Mouse (Mus musculus) forebrain, embryonic 13.5 days (tissue): Measurements from ENCODE around the gene Zdhhc6. TPM values are rescaled to one million over a fixed set of nuclear protein-coding genes. Genes with fewer than 3 reads are reported as not detected.

Experiments used
- ATAC-seq: fragments of 200-750 bp; cut with Nextera tagmentation; 2 replicates; pipeline ENCODE4 v1.8.0; 2017
- H3K27ac ChIP-seq: fragments of 300-500 bp; sonication (generic); 2 replicates; pipeline ENCODE4 v1.5.1; 2015; ENCODE audit warnings: inconsistent platforms, mild to moderate bottlenecking, moderate library complexity
- H3K27me3 ChIP-seq: fragments of 300-500 bp; sonication (generic); 2 replicates; pipeline ENCODE4 v1.6.1; 2015; ENCODE audit warnings: mild to moderate bottlenecking, inconsistent platforms
- H3K36me3 ChIP-seq: fragments of 300-500 bp; sonication (generic); 2 replicates; pipeline ENCODE4 v1.6.1; 2015; ENCODE audit warnings: mild to moderate bottlenecking, inconsistent platforms; ENCODE audit not compliant: poor library complexity, severe bottlenecking
- H3K4me1 ChIP-seq: fragments of 300-500 bp; sonication (generic); 2 replicates; pipeline ENCODE4 v1.6.1; 2015; ENCODE audit warnings: inconsistent platforms
- H3K4me2 ChIP-seq: fragments of 300-500 bp; sonication (generic); 2 replicates; pipeline ENCODE4 v1.6.1; 2015; ENCODE audit warnings: inconsistent platforms, mild to moderate bottlenecking, moderate library complexity
- H3K4me3 ChIP-seq: fragments of 300-500 bp; sonication (generic); 2 replicates; pipeline ENCODE4 v1.5.1; 2015; ENCODE audit warnings: mild to moderate bottlenecking, inconsistent platforms
- H3K9ac ChIP-seq: fragments of 300-500 bp; sonication (generic); 2 replicates; pipeline ENCODE4 v1.6.1; 2015; ENCODE audit warnings: mild to moderate bottlenecking, inconsistent platforms
- H3K9me3 ChIP-seq: fragments of 300-500 bp; sonication (generic); replicated peaks from 2 replicates; pipeline ENCODE4 v1.6.1; 2016; ENCODE audit warnings: inconsistent platforms
- WGBS: fragments of 180-500 bp; shearing (Covaris S2); methylation state at CpG from one replicate; pipeline ENCODE4 v1.1.7; 2015; 5-methylcytosine and 5-hydroxymethylcytosine counted together
- polyA plus RNA-seq: library from polyadenylated mRNA; unstranded; fragments of >200 nt; fragmentation: Nextera tagmentation; extraction: Ambion mirVana; gene quantifications from 2 replicates; pipeline ENCODE4 v1.2.1, GENCODE M21; 2015

Gene Zdhhc6
- polyA plus RNA-seq, 1 experiment from 2014 or later: 74.9 TPM

GRCm38 (mm10) chr19:55332641-55333268 is 16.9 kb upstream of the Zdhhc6 start:
- H3K4me2 ChIP-seq: no peak overlapping the region
- H3K9me3 ChIP-seq: no peaks in the 10 kb centered on the region
- H3K4me1 ChIP-seq: peaks cover 6% of the 10 kb centered on the region; the same call in 1 of the 2 replicates
- no peak overlapping the region for H3K4me3 ChIP-seq
- no peak overlapping the region for H3K27ac ChIP-seq
- peak; percentile 78 for ATAC-seq
- no peak overlapping the region for H3K9ac ChIP-seq
- WGBS: 94% methylated on average over 8 of the region's 8 CpGs
- no peaks in the 10 kb centered on the region for H3K27me3 ChIP-seq
- H3K36me3 ChIP-seq: peaks cover 22% of the 10 kb centered on the region

GRCm38 (mm10) chr19:55331776-55332175 is 15.9 kb upstream of the Zdhhc6 start:
- Histone ChIP-seq H3K4me2 (no peak overlapping the region), H3K4me3 (no peak overlapping the region), H3K36me3 (peaks cover 22% of the 10 kb centered on the region), H3K27me3 (no peaks in the 10 kb centered on the region), H3K9ac (no peak overlapping the region), H3K27ac (no peak overlapping the region), H3K9me3 (no peaks in the 10 kb centered on the region), H3K4me1 (peaks cover 3% of the 10 kb centered on the region; the same call in 1 of the 2 replicates)
- 92% methylated on average over 5 of the region's 5 CpGs for WGBS
- ATAC-seq: no peak

GRCm38 (mm10) chr19:55327510-55327909 is 11.7 kb upstream of the Zdhhc6 start:
- Histone ChIP-seq H3K9me3 (no peaks in the 10 kb centered on the region), H3K27me3 (no peaks in the 10 kb centered on the region), H3K9ac (no peak overlapping the region), H3K4me2 (no peak overlapping the region), H3K36me3 (peaks cover 37% of the 10 kb centered on the region), H3K27ac (no peak overlapping the region), H3K4me1 (no peaks in the 10 kb centered on the region), H3K4me3 (no peak overlapping the region)
- ATAC-seq: no peak
- WGBS: 89% methylated on average over 4 of the region's 4 CpGs

GRCm38 (mm10) chr19:55322604-55323003 is 6.8 kb upstream of the Zdhhc6 start:
- 97% methylated on average over 8 of the region's 8 CpGs for WGBS
- no peak for ATAC-seq
- no peak overlapping the region for H3K4me3 ChIP-seq

GRCm38 (mm10) chr19:55319521-55319920 is 3.7 kb upstream of the Zdhhc6 start:
- H3K9ac ChIP-seq: no peak overlapping the region
- no peaks in the 10 kb centered on the region for H3K9me3 ChIP-seq
- no peak for ATAC-seq
- no peak overlapping the region for H3K4me3 ChIP-seq
- no peak overlapping the region for H3K27ac ChIP-seq
- peaks cover 18% of the 10 kb centered on the region for H3K36me3 ChIP-seq
- no peaks in the 10 kb centered on the region for H3K27me3 ChIP-seq
- 70% methylated on average over 5 of the region's 5 CpGs for WGBS
- no peak overlapping the region for H3K4me2 ChIP-seq
- H3K4me1 ChIP-seq: peaks cover 27% of the 10 kb centered on the region

More at GRCm38 (mm10) chr19:55322604-55323003, 6.8 kb upstream of the Zdhhc6 start:
- peaks cover 18% of the 10 kb centered on the region for H3K36me3 ChIP-seq
- H3K27me3 ChIP-seq: no peaks in the 10 kb centered on the region
- 0 out of 2 replicates have a peak, but pooled peaks cover 8% of the 10 kb centered on the region for H3K4me1 ChIP-seq
- no peak overlapping the region for H3K9ac ChIP-seq
- no peak overlapping the region for H3K4me2 ChIP-seq
- H3K27ac ChIP-seq: no peak overlapping the region
- no peaks in the 10 kb centered on the region for H3K9me3 ChIP-seq

- H3K4me3 ChIP-seq: no peak overlapping the region
- no peak overlapping the region for H3K27ac ChIP-seq
- WGBS: 80% methylated on average over 3 of the region's 3 CpGs
- peaks cover 31% of the 10 kb centered on the region for H3K4me1 ChIP-seq
- no peak overlapping the region for H3K9ac ChIP-seq
- no peak overlapping the region for H3K4me2 ChIP-seq
- H3K9me3 ChIP-seq: no peaks in the 10 kb centered on the region
- no peak for ATAC-seq
- peaks cover 18% of the 10 kb centered on the region for H3K36me3 ChIP-seq
- no peaks in the 10 kb centered on the region for H3K27me3 ChIP-seq
Measured at GRCm38 (mm10) chr19:55319036-55319435, 3.2 kb upstream of the Zdhhc6 start.

- H3K9ac ChIP-seq: peak overlapping the region; percentile 85; the same call in 1 of the 2 replicates
Measured at GRCm38 (mm10) chr19:55316901-55317300, 1.1 kb upstream of the Zdhhc6 start.

GRCm38 (mm10) chr19:55316109-55316714 is 380 bp upstream of the Zdhhc6 start, which contains the start of gene Vti1a:
Gene Vti1a (plus strand): TSS chr19:55316295.
- ATAC-seq: peak; percentile 94
- Histone ChIP-seq H3K4me1 (peaks cover 47% of the 10 kb centered on the region), H3K36me3 (peaks cover 8% of the 10 kb centered on the region), H3K9me3 (no peaks in the 10 kb centered on the region), H3K27me3 (no peaks in the 10 kb centered on the region), H3K27ac (peak within 1 kb of the TSS; percentile 68; the same call in 1 of the 2 replicates), H3K4me2 (peak within 1 kb of the TSS; percentile 89), H3K4me3 (peak within 1 kb of the TSS; percentile 87), H3K9ac (peak within 1 kb of the TSS; percentile 85)
- under 1% methylated on average over 48 of the region's 48 CpGs for WGBS

More at GRCm38 (mm10) chr19:55316901-55317300, 1.1 kb upstream of the Zdhhc6 start:
- no peaks in the 10 kb centered on the region for H3K27me3 ChIP-seq
- peaks cover 47% of the 10 kb centered on the region for H3K4me1 ChIP-seq
- H3K4me3 ChIP-seq: peak overlapping the region; percentile 87
- peak overlapping the region; percentile 89 for H3K4me2 ChIP-seq
- ATAC-seq: no peak
- peaks cover 3% of the 10 kb centered on the region; the same call in 1 of the 2 replicates for H3K36me3 ChIP-seq
- WGBS: 60% methylated on average over 10 of the region's 10 CpGs
- no peaks in the 10 kb centered on the region for H3K9me3 ChIP-seq
- H3K27ac ChIP-seq: no peak overlapping the region

GRCm38 (mm10) chr19:55313649-55314048 is 2.2 kb downstream of the Zdhhc6 start:
- WGBS: 87% methylated on average over 2 of the region's 2 CpGs
- Histone ChIP-seq H3K9ac (no peak overlapping the region), H3K4me2 (0 out of 2 replicates have a peak overlapping the region, but pooled peaks have one; percentile 0), H3K27ac (no peak overlapping the region), H3K4me1 (peaks cover 42% of the 10 kb centered on the region), H3K27me3 (no peaks in the 10 kb centered on the region), H3K4me3 (no peak overlapping the region), H3K9me3 (no peaks in the 10 kb centered on the region), H3K36me3 (peaks cover 32% of the 10 kb centered on the region)
- ATAC-seq: no peak

- Histone ChIP-seq H3K4me2 (no peak overlapping the region), H3K4me3 (no peak overlapping the region), H3K9ac (no peak overlapping the region), H3K27ac (no peak overlapping the region), H3K36me3 (peaks cover 43% of the 10 kb centered on the region), H3K9me3 (no peaks in the 10 kb centered on the region), H3K27me3 (no peaks in the 10 kb centered on the region), H3K4me1 (peaks cover 33% of the 10 kb centered on the region)
- ATAC-seq: no peak
- 91% methylated on average over 8 of the region's 8 CpGs for WGBS
Measured at GRCm38 (mm10) chr19:55311874-55312273, 4.0 kb downstream of the Zdhhc6 start.

GRCm38 (mm10) chr19:55305024-55305423 is 10.8 kb downstream of the Zdhhc6 start:
- peaks cover 77% of the 10 kb centered on the region for H3K36me3 ChIP-seq
- H3K4me1 ChIP-seq: no peaks in the 10 kb centered on the region
- no peak overlapping the region for H3K4me3 ChIP-seq
- no peak overlapping the region for H3K9ac ChIP-seq
- H3K27me3 ChIP-seq: no peaks in the 10 kb centered on the region
- H3K4me2 ChIP-seq: no peak overlapping the region
- no peak overlapping the region for H3K27ac ChIP-seq
- H3K9me3 ChIP-seq: no peaks in the 10 kb centered on the region
- no peak for ATAC-seq

- 98% methylated on average over 3 of the region's 3 CpGs for WGBS
- H3K4me3 ChIP-seq: no peak overlapping the region
Measured at GRCm38 (mm10) chr19:55300525-55300924, 15.3 kb downstream of the Zdhhc6 start.

More at GRCm38 (mm10) chr19:55300525-55300924, 15.3 kb downstream of the Zdhhc6 start:
- Histone ChIP-seq H3K9me3 (no peaks in the 10 kb centered on the region), H3K27me3 (no peaks in the 10 kb centered on the region), H3K9ac (no peak overlapping the region), H3K4me2 (no peak overlapping the region), H3K36me3 (peaks cover 81% of the 10 kb centered on the region), H3K27ac (no peak overlapping the region), H3K4me1 (no peaks in the 10 kb centered on the region)
- ATAC-seq: no peak
